Mouse (Mus musculus): ENCODE measurements around the gene Ddah2. TPM values are rescaled to one million over a fixed set of nuclear protein-coding genes. Genes with fewer than 3 reads are reported as not detected.

Gene Ddah2
- total and polyA plus RNA-seq, 3 experiments: 8.6 to 11.1 TPM; not detected in 1

GRCm38 (mm10) chr17:35077786-35078233, 19.0 kb downstream of the Ddah2 start, which contains the start of gene Ly6g6d:
Ly6g6d (minus strand) TSS chr17:35078065.
- peak within 1 kb of the TSS; percentile 95 for H3K27ac ChIP-seq (ENCODE audit: control insufficient read depth, low read depth, low read length)
- H3K36me3 ChIP-seq (ENCODE audit: control insufficient read depth in 1 of 2, insufficient read depth in 2 of 2, low read length in 2 of 2): peaks cover 0 to 24% of the 10 kb centered on the region in 2 experiments; a peak in 2 of 4 replicates
- no peaks in the 10 kb centered on the region for H3K79me2 ChIP-seq (ENCODE audit: control insufficient read depth, insufficient read depth, low read length, poor library complexity)
- peaks cover 17 to 29% of the 10 kb centered on the region in 2 experiments for H3K4me1 ChIP-seq (ENCODE audit: control insufficient read depth in 1 of 2, insufficient read depth in 2 of 2, low read length in 2 of 2)
- no peak within 1 kb of the TSS for H3K4me3 ChIP-seq (ENCODE audit: control insufficient read depth in 1 of 2, insufficient read depth in 1 of 2, low read depth in 2 of 2, low read length in 2 of 2)
- TF ChIP-seq GATA1 (IDR thresholded peaks at IDR 0.05; ENCODE audit: low read depth, low read length) (no peak), RAD21 (IDR thresholded peaks at IDR 0.05; ENCODE audit: low read depth, low read length) (no peak), E2F4 (IDR thresholded peaks at IDR 0.05; ENCODE audit: borderline replicate concordance, low read depth, low read length) (no peak), MAX (IDR thresholded peaks at IDR 0.05; ENCODE audit: low read length) (no peak), POLR2AphosphoS2 (IDR thresholded peaks at IDR 0.05; ENCODE audit: low read length) (no peak), MEF2A (IDR thresholded peaks at IDR 0.05; ENCODE audit: extremely low read depth, insufficient replicate concordance, low read depth, low read length, poor library complexity, severe bottlenecking) (no peak), POLR2AphosphoS5 (IDR thresholded peaks at IDR 0.05; ENCODE audit: borderline replicate concordance, low read depth, low read length) (no peak), USF1 (IDR thresholded peaks at IDR 0.05; ENCODE audit: low read depth, low read length) (no peak)
- H3K9me3 ChIP-seq (replicated peaks; ENCODE audit: insufficient read depth, low read length): no peaks in the 10 kb centered on the region
- DNase-seq (ENCODE audit: low read depth, low spot score): no peak
- peak within 1 kb of the TSS; percentile 50 for H3K9ac ChIP-seq (ENCODE audit: control insufficient read depth, low read depth, low read length, poor library complexity, severe bottlenecking)
- no peaks in the 10 kb centered on the region for H3K27me3 ChIP-seq (ENCODE audit: control insufficient read depth in 1 of 2, insufficient read depth in 2 of 2, low read length in 2 of 2)

GRCm38 (mm10) chr17:35079778-35080177, 20.9 kb downstream of the Ddah2 start:
- H3K4me1 ChIP-seq (ENCODE audit: control insufficient read depth in 1 of 2, insufficient read depth in 2 of 2, low read length in 2 of 2): peaks cover 20 to 47% of the 10 kb centered on the region in 2 experiments
- H3K36me3 ChIP-seq (ENCODE audit: control insufficient read depth in 1 of 2, insufficient read depth in 2 of 2, low read length in 2 of 2): peaks cover 0 to 35% of the 10 kb centered on the region in 2 experiments; a peak in 2 of 4 replicates
- peak overlapping the region; percentile 95 for H3K27ac ChIP-seq (ENCODE audit: control insufficient read depth, low read depth, low read length)
- DNase-seq (ENCODE audit: low read depth, low spot score): peak; percentile 95
- peak overlapping the region in 1 of 2 experiments; percentile 3; a peak in 1 of 4 replicates for H3K4me3 ChIP-seq (ENCODE audit: control insufficient read depth in 1 of 2, insufficient read depth in 1 of 2, low read depth in 2 of 2, low read length in 2 of 2)
- no peaks in the 10 kb centered on the region for H3K79me2 ChIP-seq (ENCODE audit: control insufficient read depth, insufficient read depth, low read length, poor library complexity)
- H3K27me3 ChIP-seq (ENCODE audit: control insufficient read depth in 1 of 2, insufficient read depth in 2 of 2, low read length in 2 of 2): no peaks in the 10 kb centered on the region
- peak overlapping the region; percentile 50 for H3K9ac ChIP-seq (ENCODE audit: control insufficient read depth, low read depth, low read length, poor library complexity, severe bottlenecking)
- no peaks in the 10 kb centered on the region for H3K9me3 ChIP-seq (replicated peaks; ENCODE audit: insufficient read depth, low read length)
- TF ChIP-seq MYB (IDR thresholded peaks at IDR 0.05; ENCODE audit: low read depth, low read length) (peak; percentile 45), MYC (IDR thresholded peaks at IDR 0.05; ENCODE audit: low read depth, low read length) (peak; percentile 81; the same call in 1 of the 2 replicates), TCF12 (IDR thresholded peaks at IDR 0.05; ENCODE audit: low read depth, low read length) (peak; percentile 96), HCFC1 (IDR thresholded peaks at IDR 0.05; ENCODE audit: low read depth, low read length) (peak; percentile 57), NRF1 (IDR thresholded peaks at IDR 0.05; ENCODE audit: insufficient read depth, low read depth, low read length, poor library complexity, severe bottlenecking) (no peak), USF1 (IDR thresholded peaks at IDR 0.05; ENCODE audit: low read depth, low read length) (no peak), MAFK (IDR thresholded peaks at IDR 0.05; ENCODE audit: borderline replicate concordance, low read depth, low read length) (peak; percentile 47; the same call in 1 of the 2 replicates), BHLHE40 (IDR thresholded peaks at IDR 0.05; ENCODE audit: borderline replicate concordance, low read depth, low read length) (peak; percentile 92), EP300 (IDR thresholded peaks at IDR 0.05; ENCODE audit: low read depth in 1 of 2, low read length in 2 of 2) (peak; percentile 96 to 97), ELF1 (IDR thresholded peaks at IDR 0.05; ENCODE audit: low read depth, low read length) (peak; percentile 74), TAL1 (IDR thresholded peaks at IDR 0.05; ENCODE audit: low read length) (peak; percentile 90), ZMIZ1 (IDR thresholded peaks at IDR 0.05; ENCODE audit: low read depth, low read length) (no peak; the same call in 1 of the 2 replicates), GATA1 (IDR thresholded peaks at IDR 0.05; ENCODE audit: low read depth, low read length) (peak; percentile 99), GABPA (IDR thresholded peaks at IDR 0.05; ENCODE audit: low read depth, low read length) (no peak), NELFE (IDR thresholded peaks at IDR 0.05; ENCODE audit: low read depth, low read length) (peak; percentile 55), CTCF (IDR thresholded peaks at IDR 0.05 in 2 of 3, conservative IDR thresholded peaks at IDR 0.05 in 1 of 3; ENCODE audit: control insufficient read depth in 1 of 3, insufficient read depth in 1 of 3, low read depth in 2 of 3, low read length in 3 of 3, poor library complexity in 1 of 3, severe bottlenecking in 1 of 3) (peak; percentile 17 to 53 (median 43); a peak in 5 of 6 replicates), ETS1 (IDR thresholded peaks at IDR 0.05; ENCODE audit: low read depth, low read length) (peak; percentile 95), RCOR1 (IDR thresholded peaks at IDR 0.05; ENCODE audit: low read depth, low read length) (peak; percentile 86), MEF2A (IDR thresholded peaks at IDR 0.05; ENCODE audit: extremely low read depth, insufficient replicate concordance, low read depth, low read length, poor library complexity, severe bottlenecking) (no peak), MAX (IDR thresholded peaks at IDR 0.05; ENCODE audit: low read length) (peak; percentile 70), MXI1 (IDR thresholded peaks at IDR 0.05; ENCODE audit: low read depth, low read length) (peak; percentile 65), MAZ (IDR thresholded peaks at IDR 0.05; ENCODE audit: low read depth, low read length) (peak; percentile 76), JUND (IDR thresholded peaks at IDR 0.05; ENCODE audit: low read depth, low read length) (peak; percentile 83), TBP (IDR thresholded peaks at IDR 0.05; ENCODE audit: low read depth, low read length) (peak; percentile 75), UBTF (IDR thresholded peaks at IDR 0.05; ENCODE audit: borderline replicate concordance, insufficient read depth, low read depth, low read length) (0 out of 2 replicates have a peak, but pooled peaks have one; percentile 51)

All from MEL (cell line).